ENCODE assay signal across 15 mouse cellular contexts in genomic region chr9:102607471-102607870, GRCm38 (mm10). TPM values are rescaled to one million over a fixed set of nuclear protein-coding genes. Genes with fewer than 3 reads are reported as not detected.
DNase-seq lines count a peak whose midpoint lies in the region; ATAC-seq and TF ChIP-seq lines count a peak whose summit lies in the region.
"Had no signal": no experiment of that assay in that cellular context is flagged by ENCODE, and none has a peak within 500 bp of the region (broad histone marks: within the 10 kb centered on the region; RNA-seq: fewer than 3 reads in every experiment).

No protein-coding gene starts in this region.

- H3K27me3 ChIP-seq in forebrain, postnatal 0 days (ENCODE audit: insufficient read depth, low read length): no peaks in the 10 kb centered on the region
- no peaks in the 10 kb centered on the region for H3K27me3 ChIP-seq in forebrain, embryonic 16.5 days (replicated peaks; ENCODE audit: control insufficient read depth, insufficient read depth, low read length)
- no peaks in the 10 kb centered on the region for H3K27me3 ChIP-seq in kidney, postnatal 0 days (ENCODE audit: insufficient read depth, low read length)
- no peaks in the 10 kb centered on the region for H3K27me3 ChIP-seq in CH12.LX (replicated peaks)
- H3K27me3 ChIP-seq: hindbrain, embryonic 12.5 days; limb, embryonic 15.5 days; lung, embryonic 15.5 days had no signal

- DNase-seq in forebrain, postnatal 0 days: peak; percentile 22
- no peak for DNase-seq in kidney, postnatal 0 days (ENCODE audit: low spot score)
- no peak for DNase-seq in kidney, postnatal 10 days
- no peak for DNase-seq in CH12.LX (ENCODE audit: extremely low read depth)
- DNase-seq in ZHBTc4 (ENCODE audit: low read depth, low spot score): peak; percentile 25
- DNase-seq in adrenal gland, adult (ENCODE audit: inconsistent age in 2 of 2, low spot score in 1 of 2): no peak
- no peak for DNase-seq in spleen, postnatal 4 days (ENCODE audit: low spot score in 2 of 2)
- DNase-seq: adrenal gland, adult 2 months; kidney, adult 18-20 months; right cerebral cortex, postnatal 4 days; thymus, postnatal 14 days had no signal

- in situ Hi-C loops in CH12.LX (cut with MboI; ENCODE audit: low pct_ligation_motif_present, low pct_unique_long_range_greater_than_20kb, low sequenced_read_pairs): no loop called here

- H3K9me3 ChIP-seq in forebrain, postnatal 0 days (ENCODE audit: low read length): no peaks in the 10 kb centered on the region
- H3K9me3 ChIP-seq in forebrain, embryonic 16.5 days (ENCODE audit: control insufficient read depth, low read length): no peaks in the 10 kb centered on the region
- no peaks in the 10 kb centered on the region for H3K9me3 ChIP-seq in kidney, postnatal 0 days (replicated peaks; ENCODE audit: low read length)
- no peaks in the 10 kb centered on the region for H3K9me3 ChIP-seq in CH12.LX (replicated peaks; ENCODE audit: low read length)
- H3K9me3 ChIP-seq: hindbrain, embryonic 12.5 days; limb, embryonic 15.5 days; lung, embryonic 15.5 days had no signal

- peaks cover 20% of the 10 kb centered on the region for H3K36me3 ChIP-seq in forebrain, postnatal 0 days (ENCODE audit: insufficient read depth)
- H3K36me3 ChIP-seq in forebrain, embryonic 16.5 days (ENCODE audit: control insufficient read depth, insufficient read depth): peaks cover under 1% of the 10 kb centered on the region; the same call in 1 of the 2 replicates
- H3K36me3 ChIP-seq in kidney, postnatal 0 days (ENCODE audit: insufficient read depth, low read length): peaks cover 7% of the 10 kb centered on the region; the same call in 1 of the 2 replicates
- peaks cover 22 to 55% of the 10 kb centered on the region in 2 experiments for H3K36me3 ChIP-seq in CH12.LX (replicated peaks in 1 of 2; ENCODE audit: control insufficient read depth in 1 of 2, insufficient read depth in 1 of 2, low read length in 1 of 2)

- no peak for TF ChIP-seq POLR2A in CH12.LX (IDR thresholded peaks at IDR 0.05; ENCODE audit: low read depth, low read length)

- no peak for ATAC-seq in forebrain, postnatal 0 days
- ATAC-seq in forebrain, embryonic 16.5 days: no peak
- ATAC-seq in kidney, postnatal 0 days (replicated peaks; ENCODE audit: low FRiP score, low read depth): no peak

- no peaks in the 10 kb centered on the region for H3K4me1 ChIP-seq in forebrain, postnatal 0 days (ENCODE audit: insufficient read depth)
- H3K4me1 ChIP-seq in forebrain, embryonic 16.5 days (replicated peaks; ENCODE audit: control insufficient read depth, insufficient read depth, low read length): no peaks in the 10 kb centered on the region; the same call in 1 of the 2 replicates
- H3K4me1 ChIP-seq in kidney, postnatal 0 days (replicated peaks; ENCODE audit: insufficient read depth, low read length): no peaks in the 10 kb centered on the region
- H3K4me1 ChIP-seq in CH12.LX (ENCODE audit: control insufficient read depth in 1 of 2, insufficient read depth in 2 of 2): peaks cover 0 to 2% of the 10 kb centered on the region in 2 experiments; a peak in 1 of 4 replicates
- H3K4me1 ChIP-seq: hindbrain, embryonic 12.5 days; limb, embryonic 15.5 days; lung, embryonic 15.5 days had no signal

- peak; percentile 44 for TF ChIP-seq RAD21 in CH12.LX (IDR thresholded peaks at IDR 0.05; ENCODE audit: low read depth, low read length)

- no peak for TF ChIP-seq EP300 in CH12.LX (IDR thresholded peaks at IDR 0.05; ENCODE audit: low read length)

- no peak overlapping the region for H3K27ac ChIP-seq in forebrain, postnatal 0 days (ENCODE audit: low read depth, low read length)
- H3K27ac ChIP-seq in forebrain, embryonic 16.5 days (ENCODE audit: low read length): no peak overlapping the region
- no peak overlapping the region for H3K27ac ChIP-seq in kidney, postnatal 0 days
- H3K27ac ChIP-seq in CH12.LX (ENCODE audit: insufficient read depth, low read depth): no peak overlapping the region
- H3K27ac ChIP-seq: hindbrain, embryonic 12.5 days; limb, embryonic 15.5 days; lung, embryonic 15.5 days had no signal

- no peak overlapping the region for H3K4me3 ChIP-seq in forebrain, postnatal 0 days (ENCODE audit: low read depth, low read length)
- H3K4me3 ChIP-seq in forebrain, embryonic 16.5 days (replicated peaks; ENCODE audit: low read length): no peak overlapping the region
- H3K4me3 ChIP-seq in kidney, postnatal 0 days (replicated peaks; ENCODE audit: low read depth, low read length): no peak overlapping the region
- no peak overlapping the region for H3K4me3 ChIP-seq in CH12.LX (replicated peaks in 1 of 3; ENCODE audit: low read depth in 2 of 3, low read length in 2 of 3, poor library complexity in 1 of 3)
- H3K4me3 ChIP-seq: hindbrain, embryonic 12.5 days; limb, embryonic 15.5 days; lung, embryonic 15.5 days had no signal

- WGBS in forebrain, postnatal 0 days: 59% methylated on average over 5 of the region's 5 CpGs
- WGBS in forebrain, embryonic 16.5 days: 60% methylated on average over 5 of the region's 5 CpGs
- WGBS in kidney, postnatal 0 days: 70% methylated on average over 5 of the region's 5 CpGs

- H3K9ac ChIP-seq in forebrain, postnatal 0 days: no peak overlapping the region
- H3K9ac ChIP-seq in forebrain, embryonic 16.5 days (replicated peaks; ENCODE audit: low read depth, low read length): no peak overlapping the region
- H3K9ac ChIP-seq in kidney, postnatal 0 days (ENCODE audit: low read depth, low read length): no peak overlapping the region
- H3K9ac ChIP-seq in CH12.LX (ENCODE audit: insufficient read depth, low read depth): no peak overlapping the region
- H3K9ac ChIP-seq: hindbrain, embryonic 12.5 days; limb, embryonic 15.5 days; lung, embryonic 15.5 days had no signal

- dilution Hi-C loops in CH12.LX (cut with MboI; ENCODE audit: extremely low pct_ligation_motif_present, extremely low pct_unique_long_range_greater_than_20kb, low sequenced_read_pairs): no loop called here

- no peak overlapping the region for H3K4me2 ChIP-seq in forebrain, postnatal 0 days (ENCODE audit: low read depth)
- no peak overlapping the region for H3K4me2 ChIP-seq in forebrain, embryonic 16.5 days (ENCODE audit: low read length)
- no peak overlapping the region for H3K4me2 ChIP-seq in kidney, postnatal 0 days (ENCODE audit: low read length)
- H3K4me2 ChIP-seq in CH12.LX (ENCODE audit: insufficient read depth, low read depth, poor library complexity, severe bottlenecking): no peak overlapping the region
- H3K4me2 ChIP-seq: hindbrain, embryonic 12.5 days; limb, embryonic 15.5 days; lung, embryonic 15.5 days had no signal

- no peaks in the 10 kb centered on the region for H3K79me2 ChIP-seq in CH12.LX (replicated peaks; ENCODE audit: control insufficient read depth, extremely low read depth, insufficient read depth, poor library complexity, severe bottlenecking)

- peak; percentile 40 for TF ChIP-seq CTCF in forebrain, postnatal 0 days (IDR thresholded peaks at IDR 0.05; ENCODE audit: low read depth)
- peak; percentile 53 for TF ChIP-seq CTCF in kidney, postnatal 0 days (IDR thresholded peaks at IDR 0.05; ENCODE audit: low read depth)
- peak in 1 of 2 experiments; percentile 53; a peak in 2 of 4 replicates for TF ChIP-seq CTCF in CH12.LX (conservative IDR thresholded peaks at IDR 0.05 in 1 of 2, IDR thresholded peaks at IDR 0.05 in 1 of 2; ENCODE audit: low read depth in 2 of 2, low read length in 2 of 2)

TF ChIP-seq in CH12.LX, 34 proteins besides CTCF, POLR2A, EP300 and RAD21:
- TF ChIP-seq ZMIZ1 (IDR thresholded peaks at IDR 0.05; ENCODE audit: low read depth, low read length) (no peak), E2F4 (IDR thresholded peaks at IDR 0.05; ENCODE audit: insufficient replicate concordance, low read depth, low read length) (no peak), SIN3A (IDR thresholded peaks at IDR 0.05; ENCODE audit: low read length) (no peak), PAX5 (IDR thresholded peaks at IDR 0.05; ENCODE audit: low read length) (no peak), USF1 (IDR thresholded peaks at IDR 0.05; ENCODE audit: low read depth, low read length) (no peak)

RNA-seq across cellular contexts. Expression of gene Anapc13, which starts 18.6 kb away (rescaled TPM):
- total RNA-seq in forebrain, postnatal 0 days (2014; rRNA removed): 22.5 and 26.8 TPM in 2 replicates
- 124 and 139 TPM in 2 replicates for polyA plus RNA-seq in forebrain, postnatal 0 days (2015; fragmentation: Nextera tagmentation; extraction: Ambion mirVana)
- polyA plus RNA-seq in forebrain, embryonic 16.5 days (2015; fragmentation: Nextera tagmentation; extraction: Ambion mirVana): 109 and 111 TPM in 2 replicates
- 213 and 222 TPM in 2 replicates for polyA plus RNA-seq in kidney, postnatal 0 days (2015; fragmentation: Nextera tagmentation; extraction: Ambion mirVana)
- total RNA-seq in CH12.LX (2012; rRNA removed) (62.6 and 64.5 TPM in 2 replicates), CH12.LX (2014; rRNA removed) (20.8 and 27.2 TPM in 2 replicates)
- 87.4 and 102 TPM in 2 replicates for polyA plus RNA-seq in CH12.LX (2012; ENCODE audit: insufficient read length, low read depth)

RNA-seq across cellular contexts. Expression of gene Cep63, which starts 18.9 kb away (rescaled TPM):
- 17.5 and 19.5 TPM in 2 replicates for total RNA-seq in forebrain, postnatal 0 days (2014; rRNA removed)
- 35.9 and 39.3 TPM in 2 replicates for polyA plus RNA-seq in forebrain, postnatal 0 days (2015; fragmentation: Nextera tagmentation; extraction: Ambion mirVana)
- polyA plus RNA-seq in forebrain, embryonic 16.5 days (2015; fragmentation: Nextera tagmentation; extraction: Ambion mirVana): 43.7 and 50.3 TPM in 2 replicates
- polyA plus RNA-seq in kidney, postnatal 0 days (2015; fragmentation: Nextera tagmentation; extraction: Ambion mirVana): 52.1 and 53.4 TPM in 2 replicates
- total RNA-seq in CH12.LX (2012; rRNA removed) (18.7 and 24.8 TPM in 2 replicates), CH12.LX (2014; rRNA removed) (27.3 and 34.9 TPM in 2 replicates)
- 45.6 and 62.4 TPM in 2 replicates for polyA plus RNA-seq in CH12.LX (2012; ENCODE audit: insufficient read length, low read depth)

Comparison
In these comparisons a context has a peak if more than half of its experiments do, and no peak if none do; other contexts are left out.
1. DNase-seq: peak in forebrain, postnatal 0 days (single experiment) and ZHBTc4 (single experiment); none in kidney, postnatal 0 days (single experiment), kidney, postnatal 10 days (single experiment), CH12.LX (single experiment), adrenal gland, adult (0 of 2) and spleen, postnatal 4 days (0 of 2).